Mouse (Mus musculus) heart, adult 9 months (tissue): ENCODE measurements at regions not wholly inside any gene's neighbourhood (a gene's known extent, or its start where the extent isn't known, plus 50 kb on each side); places are given as distances from the start of the nearest gene placed in this dataset.

ENCODE experiments used
- DNase-seq, 2 experiments: peaks; one replicate each; pipeline ENCODE4 v3.0.0; 2022; ENCODE audit warnings: low spot score in 2 of 2

GRCm38 (mm10) chr13:70282731-70283130, 354.7 kb downstream of the Ice1 start:
- no peak for DNase-seq

- no peak for DNase-seq
These were observed 354.2 kb downstream of the Ice1 start for GRCm38 (mm10) chr13:70283231-70283630.

GRCm38 (mm10) chr13:70292713-70293112, 344.7 kb downstream of the Ice1 start:
- no peak for DNase-seq

- no peak for DNase-seq
These were observed 333.4 kb downstream of the Ice1 start for GRCm38 (mm10) chr13:70303953-70304525.

GRCm38 (mm10) chr13:70310516-70310915, 326.9 kb downstream of the Ice1 start:
- DNase-seq: no peak

- no peak for DNase-seq
These were observed 326.0 kb downstream of the Ice1 start for GRCm38 (mm10) chr13:70311226-70312055.

- no peak for DNase-seq
These were observed 324.2 kb downstream of the Ice1 start for GRCm38 (mm10) chr13:70313205-70313604.

GRCm38 (mm10) chr13:70323537-70323936, 313.9 kb downstream of the Ice1 start:
- no peak for DNase-seq

- no peak for DNase-seq
These were observed 301.4 kb downstream of the Ice1 start for GRCm38 (mm10) chr13:70336069-70336468.

GRCm38 (mm10) chr13:70340437-70340836, 297.0 kb downstream of the Ice1 start:
- DNase-seq: no peak

- no peak for DNase-seq
These were observed 294.2 kb downstream of the Ice1 start for GRCm38 (mm10) chr13:70343191-70343734.

GRCm38 (mm10) chr13:70343911-70344310, 293.5 kb downstream of the Ice1 start:
- no peak for DNase-seq

GRCm38 (mm10) chr13:70344311-70344710, 293.1 kb downstream of the Ice1 start:
- DNase-seq: no peak

- DNase-seq: no peak
These were observed 289.0 kb downstream of the Ice1 start for GRCm38 (mm10) chr13:70348456-70348855.

- DNase-seq: no peak
These were observed 288.5 kb downstream of the Ice1 start for GRCm38 (mm10) chr13:70348965-70349364.

GRCm38 (mm10) chr13:70369647-70370046, 267.8 kb downstream of the Ice1 start:
- no peak for DNase-seq

- no peak for DNase-seq
These were observed 256.7 kb downstream of the Ice1 start for GRCm38 (mm10) chr13:70380772-70381171.

GRCm38 (mm10) chr13:70385292-70385691, 252.1 kb downstream of the Ice1 start:
- DNase-seq: no peak

GRCm38 (mm10) chr13:70412788-70413187, 224.6 kb downstream of the Ice1 start:
- no peak for DNase-seq

- DNase-seq: no peak
These were observed 219.3 kb downstream of the Ice1 start for GRCm38 (mm10) chr13:70418156-70418555.

- DNase-seq: no peak
These were observed 198.0 kb downstream of the Ice1 start for GRCm38 (mm10) chr13:70439419-70439818.

- no peak for DNase-seq
These were observed 190.5 kb downstream of the Ice1 start for GRCm38 (mm10) chr13:70446940-70447339.
